Mouse (Mus musculus): ENCODE results near the gene Tet1.
"Not testable (repeated sequence)": the region's sequence is repeated elsewhere in the genome, so short reads cannot be mapped to it uniquely, and the experiment has no call there.

The Tet1 gene

GRCm38 (mm10) chr10:62908896-62909295 lies at the start of gene Tet1:
Gene Tet1, minus strand, starts transcription at chr10:62908996.
- not testable (repeated sequence) for DNase-seq

GRCm38 (mm10) chr10:62948551-62948950 lies 39.8 kb upstream of the Tet1 start:
- no peak for DNase-seq

GRCm38 (mm10) chr10:62946738-62947471 lies 38.1 kb upstream of the Tet1 start, which contains the start of gene Dna2:
Gene Dna2, plus strand, starts transcription at chr10:62947026.
- DNase-seq: peak; percentile 69

- no peak for DNase-seq
Measured at GRCm38 (mm10) chr10:62944975-62945580, 36.3 kb upstream of the Tet1 start.

- no peak for DNase-seq
Measured at GRCm38 (mm10) chr10:62932381-62932780, 23.6 kb upstream of the Tet1 start.

- no peak for DNase-seq
Measured at GRCm38 (mm10) chr10:62924096-62924635, 15.4 kb upstream of the Tet1 start.

GRCm38 (mm10) chr10:62920766-62921156 lies 12.0 kb upstream of the Tet1 start:
- no peak for DNase-seq

GRCm38 (mm10) chr10:62919925-62920765 lies 11.3 kb upstream of the Tet1 start, which contains the start of gene Slc25a16:
Gene Slc25a16, plus strand, starts transcription at chr10:62920633.
- peak; percentile 96 for DNase-seq

- no peak for DNase-seq
Measured at GRCm38 (mm10) chr10:62918985-62919384, 10.2 kb upstream of the Tet1 start.

- no peak for DNase-seq
Measured at GRCm38 (mm10) chr10:62911120-62911519, 2.3 kb upstream of the Tet1 start.

GRCm38 (mm10) chr10:62906336-62906735 lies 2.5 kb downstream of the Tet1 start:
- no peak for DNase-seq

GRCm38 (mm10) chr10:62902829-62903228 lies 6.0 kb downstream of the Tet1 start:
- DNase-seq: no peak

- DNase-seq: no peak
Measured at GRCm38 (mm10) chr10:62901826-62902225, 7.0 kb downstream of the Tet1 start.

- no peak for DNase-seq
Measured at GRCm38 (mm10) chr10:62900144-62900543, 8.7 kb downstream of the Tet1 start.

- no peak for DNase-seq
Measured at GRCm38 (mm10) chr10:62898061-62898460, 10.7 kb downstream of the Tet1 start.

- no peak for DNase-seq
Measured at GRCm38 (mm10) chr10:62897437-62897836, 11.4 kb downstream of the Tet1 start.

GRCm38 (mm10) chr10:62896774-62897173 lies 12.0 kb downstream of the Tet1 start:
- no peak for DNase-seq

GRCm38 (mm10) chr10:62896035-62896434 lies 12.8 kb downstream of the Tet1 start:
- DNase-seq: no peak

- no peak for DNase-seq
Measured at GRCm38 (mm10) chr10:62895386-62895785, 13.4 kb downstream of the Tet1 start.

GRCm38 (mm10) chr10:62894447-62894846 lies 14.3 kb downstream of the Tet1 start:
- no peak for DNase-seq

- DNase-seq: no peak
Measured at GRCm38 (mm10) chr10:62893356-62893884, 15.4 kb downstream of the Tet1 start.

GRCm38 (mm10) chr10:62892549-62893232 lies 16.1 kb downstream of the Tet1 start:
- DNase-seq: no peak
